Mouse (Mus musculus): Measurements from ENCODE around the gene Slc38a4. TPM values are rescaled to one million over a fixed set of nuclear protein-coding genes. Genes with fewer than 3 reads are reported as not detected.

The Slc38a4 gene
- polyA plus RNA-seq, 1 experiment from 2014 or later: 3.9 TPM

- 92% methylated on average over 9 of the region's 9 CpGs for WGBS
- no peak for DNase-seq
- no peak overlapping the region for H3K9ac ChIP-seq (replicated peaks; ENCODE audit: low read length)
Observed at GRCm38 (mm10) chr15:97017195-97017594, 38.6 kb downstream of the Slc38a4 start.

GRCm38 (mm10) chr15:97015036-97015596 is 40.6 kb downstream of the Slc38a4 start:
- H3K27me3 ChIP-seq (ENCODE audit: control insufficient read depth, insufficient read depth, low read length): no peaks in the 10 kb centered on the region
- no peaks in the 10 kb centered on the region for H3K9me3 ChIP-seq (ENCODE audit: control insufficient read depth, low read length)
- H3K4me1 ChIP-seq (ENCODE audit: control insufficient read depth, insufficient read depth, low read length): no peaks in the 10 kb centered on the region
- no peak for DNase-seq
- H3K27ac ChIP-seq (replicated peaks; ENCODE audit: low read depth, low read length): no peak overlapping the region
- no peak overlapping the region for H3K4me2 ChIP-seq (ENCODE audit: low read length)
- 91% methylated on average over 12 of the region's 12 CpGs for WGBS
- ATAC-seq (ENCODE audit: low FRiP score, low TSS enrichment): no peak
- H3K4me3 ChIP-seq (replicated peaks; ENCODE audit: low read depth, low read length): no peak overlapping the region
- H3K9ac ChIP-seq (replicated peaks; ENCODE audit: low read length): no peak overlapping the region
- no peaks in the 10 kb centered on the region for H3K36me3 ChIP-seq (ENCODE audit: control insufficient read depth, insufficient read depth, low read length)

More at GRCm38 (mm10) chr15:97017195-97017594, 38.6 kb downstream of the Slc38a4 start:
- H3K4me3 ChIP-seq (replicated peaks; ENCODE audit: low read depth, low read length): no peak overlapping the region
- H3K4me2 ChIP-seq (ENCODE audit: low read length): no peak overlapping the region
- H3K27me3 ChIP-seq (ENCODE audit: control insufficient read depth, insufficient read depth, low read length): no peaks in the 10 kb centered on the region
- no peaks in the 10 kb centered on the region for H3K4me1 ChIP-seq (ENCODE audit: control insufficient read depth, insufficient read depth, low read length)
- no peak overlapping the region for H3K27ac ChIP-seq (replicated peaks; ENCODE audit: low read depth, low read length)
- H3K9me3 ChIP-seq (ENCODE audit: control insufficient read depth, low read length): no peaks in the 10 kb centered on the region
- H3K36me3 ChIP-seq (ENCODE audit: control insufficient read depth, insufficient read depth, low read length): no peaks in the 10 kb centered on the region
- no peak for ATAC-seq (ENCODE audit: low FRiP score, low TSS enrichment)

- Histone ChIP-seq H3K27ac (replicated peaks; ENCODE audit: low read depth, low read length) (no peak overlapping the region), H3K4me2 (ENCODE audit: low read length) (no peak overlapping the region), H3K27me3 (ENCODE audit: control insufficient read depth, insufficient read depth, low read length) (no peaks in the 10 kb centered on the region), H3K36me3 (ENCODE audit: control insufficient read depth, insufficient read depth, low read length) (no peaks in the 10 kb centered on the region), H3K4me3 (replicated peaks; ENCODE audit: low read depth, low read length) (no peak overlapping the region), H3K4me1 (ENCODE audit: control insufficient read depth, insufficient read depth, low read length) (no peaks in the 10 kb centered on the region), H3K9ac (replicated peaks; ENCODE audit: low read length) (no peak overlapping the region), H3K9me3 (ENCODE audit: control insufficient read depth, low read length) (no peaks in the 10 kb centered on the region)
- DNase-seq (no peak), ATAC-seq (ENCODE audit: low FRiP score, low TSS enrichment) (no peak)
- WGBS: 91% methylated on average over 14 of the region's 14 CpGs
Observed at GRCm38 (mm10) chr15:97011599-97012372, 44.0 kb downstream of the Slc38a4 start.

- ATAC-seq (ENCODE audit: low FRiP score, low TSS enrichment) (no peak), DNase-seq (no peak)
- Histone ChIP-seq H3K27ac (replicated peaks; ENCODE audit: low read depth, low read length) (no peak overlapping the region), H3K9ac (replicated peaks; ENCODE audit: low read length) (no peak overlapping the region), H3K36me3 (ENCODE audit: control insufficient read depth, insufficient read depth, low read length) (no peaks in the 10 kb centered on the region), H3K4me2 (ENCODE audit: low read length) (no peak overlapping the region), H3K9me3 (ENCODE audit: control insufficient read depth, low read length) (no peaks in the 10 kb centered on the region), H3K4me1 (ENCODE audit: control insufficient read depth, insufficient read depth, low read length) (no peaks in the 10 kb centered on the region), H3K4me3 (replicated peaks; ENCODE audit: low read depth, low read length) (no peak overlapping the region), H3K27me3 (ENCODE audit: control insufficient read depth, insufficient read depth, low read length) (no peaks in the 10 kb centered on the region)
- WGBS: 84% methylated on average over 3 of the region's 3 CpGs
Observed at GRCm38 (mm10) chr15:97009271-97009670, 46.5 kb downstream of the Slc38a4 start.

- DNase-seq: no peak
- no peak overlapping the region for H3K4me3 ChIP-seq (replicated peaks; ENCODE audit: low read depth, low read length)
Observed at GRCm38 (mm10) chr15:97005631-97006234, 50.0 kb downstream of the Slc38a4 start.

GRCm38 (mm10) chr15:97004525-97004867 is 51.3 kb downstream of the Slc38a4 start:
- 91% methylated on average over 7 of the region's 7 CpGs for WGBS
- ATAC-seq (ENCODE audit: low FRiP score, low TSS enrichment): no peak
- no peak for DNase-seq
- no peaks in the 10 kb centered on the region for H3K27me3 ChIP-seq (ENCODE audit: control insufficient read depth, insufficient read depth, low read length)
- no peaks in the 10 kb centered on the region for H3K9me3 ChIP-seq (ENCODE audit: control insufficient read depth, low read length)
- no peaks in the 10 kb centered on the region for H3K4me1 ChIP-seq (ENCODE audit: control insufficient read depth, insufficient read depth, low read length)
- no peak overlapping the region for H3K4me3 ChIP-seq (replicated peaks; ENCODE audit: low read depth, low read length)
- H3K36me3 ChIP-seq (ENCODE audit: control insufficient read depth, insufficient read depth, low read length): no peaks in the 10 kb centered on the region
- no peak overlapping the region for H3K4me2 ChIP-seq (ENCODE audit: low read length)
- no peak overlapping the region for H3K9ac ChIP-seq (replicated peaks; ENCODE audit: low read length)
- no peak overlapping the region for H3K27ac ChIP-seq (replicated peaks; ENCODE audit: low read depth, low read length)

More at GRCm38 (mm10) chr15:97005631-97006234, 50.0 kb downstream of the Slc38a4 start:
- Histone ChIP-seq H3K4me2 (ENCODE audit: low read length) (no peak overlapping the region), H3K27ac (replicated peaks; ENCODE audit: low read depth, low read length) (no peak overlapping the region), H3K9me3 (ENCODE audit: control insufficient read depth, low read length) (no peaks in the 10 kb centered on the region), H3K4me1 (ENCODE audit: control insufficient read depth, insufficient read depth, low read length) (no peaks in the 10 kb centered on the region), H3K27me3 (ENCODE audit: control insufficient read depth, insufficient read depth, low read length) (no peaks in the 10 kb centered on the region), H3K36me3 (ENCODE audit: control insufficient read depth, insufficient read depth, low read length) (no peaks in the 10 kb centered on the region), H3K9ac (replicated peaks; ENCODE audit: low read length) (no peak overlapping the region)
- no peak for ATAC-seq (ENCODE audit: low FRiP score, low TSS enrichment)
- 92% methylated on average over 15 of the region's 15 CpGs for WGBS

- DNase-seq (no peak), ATAC-seq (ENCODE audit: low FRiP score, low TSS enrichment) (no peak)
- no peak overlapping the region for H3K4me2 ChIP-seq (ENCODE audit: low read length)
- 86% methylated on average over 10 of the region's 10 CpGs for WGBS
- H3K4me3 ChIP-seq (replicated peaks; ENCODE audit: low read depth, low read length): no peak overlapping the region
- H3K27ac ChIP-seq (replicated peaks; ENCODE audit: low read depth, low read length): no peak overlapping the region
- H3K27me3 ChIP-seq (ENCODE audit: control insufficient read depth, insufficient read depth, low read length): no peaks in the 10 kb centered on the region
- no peaks in the 10 kb centered on the region for H3K36me3 ChIP-seq (ENCODE audit: control insufficient read depth, insufficient read depth, low read length)
- H3K4me1 ChIP-seq (ENCODE audit: control insufficient read depth, insufficient read depth, low read length): no peaks in the 10 kb centered on the region
- H3K9ac ChIP-seq (replicated peaks; ENCODE audit: low read length): no peak overlapping the region
- H3K9me3 ChIP-seq (ENCODE audit: control insufficient read depth, low read length): no peaks in the 10 kb centered on the region
Observed at GRCm38 (mm10) chr15:97003851-97004524, 51.8 kb downstream of the Slc38a4 start.

- Histone ChIP-seq H3K4me2 (ENCODE audit: low read length) (peak overlapping the region; percentile 34), H3K9ac (replicated peaks; ENCODE audit: low read length) (no peak overlapping the region), H3K9me3 (ENCODE audit: control insufficient read depth, low read length) (no peaks in the 10 kb centered on the region), H3K27me3 (ENCODE audit: control insufficient read depth, insufficient read depth, low read length) (no peaks in the 10 kb centered on the region), H3K4me3 (replicated peaks; ENCODE audit: low read depth, low read length) (peak overlapping the region; percentile 21), H3K27ac (replicated peaks; ENCODE audit: low read depth, low read length) (no peak overlapping the region), H3K36me3 (ENCODE audit: control insufficient read depth, insufficient read depth, low read length) (no peaks in the 10 kb centered on the region), H3K4me1 (ENCODE audit: control insufficient read depth, insufficient read depth, low read length) (no peaks in the 10 kb centered on the region)
- ATAC-seq (ENCODE audit: low FRiP score, low TSS enrichment): no peak
- WGBS: 84% methylated on average over 6 of the region's 6 CpGs
- no peak for DNase-seq
Observed at GRCm38 (mm10) chr15:97003186-97003585, 52.6 kb downstream of the Slc38a4 start.

Measured in midbrain, embryonic 14.5 days (tissue).